Comparison of ENCODE assay signal across 8 mouse cellular contexts in the genomic region with DNA sequence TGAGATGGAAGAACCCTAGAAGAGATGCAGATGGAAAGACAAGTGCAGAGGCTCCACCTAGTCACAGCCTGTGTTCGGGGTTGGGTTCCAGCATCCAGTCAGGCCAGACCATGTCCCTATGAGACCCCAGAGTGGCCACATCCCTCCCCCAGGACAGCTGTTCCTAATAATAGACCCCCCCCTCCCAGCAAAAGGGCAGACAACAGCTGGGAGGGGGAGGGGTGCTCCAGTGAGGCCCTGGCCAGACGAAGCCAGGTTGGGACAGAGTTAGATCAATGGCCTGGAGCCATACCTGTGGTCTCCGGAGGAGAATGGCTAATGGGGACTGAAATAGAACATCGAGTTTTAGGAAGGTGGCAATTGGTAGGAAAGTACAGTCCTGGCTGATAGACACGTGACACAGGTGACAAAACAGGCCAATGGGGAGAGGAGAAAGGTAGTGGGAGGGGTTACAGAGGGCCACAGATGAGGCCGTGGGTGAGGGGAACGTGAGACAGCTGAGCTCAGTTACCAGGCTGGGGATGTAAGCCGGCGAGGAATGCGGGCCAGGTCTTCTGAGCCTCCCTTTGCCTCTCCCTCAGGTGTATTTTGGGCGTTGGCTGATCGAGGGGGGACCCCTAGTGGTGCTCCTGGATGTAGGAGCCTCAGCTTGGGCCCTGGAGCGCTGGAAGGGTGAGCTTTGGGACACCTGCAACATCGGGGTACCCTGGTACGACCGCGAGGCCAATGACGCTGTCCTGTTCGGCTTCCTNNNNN. TPM values are rescaled to one million over a fixed set of nuclear protein-coding genes. Genes with fewer than 3 reads are reported as not detected.
DNase-seq lines count a peak whose midpoint lies in the region; ATAC-seq and TF ChIP-seq lines count a peak whose summit lies in the region.

A gene (minus strand): TSS at position 576 of the 756 bp plus-strand sequence.

- no peak within 1 kb of the TSS for H3K4me3 ChIP-seq in heart, postnatal 0 days (ENCODE audit: low read depth, low read length)
- H3K4me3 ChIP-seq in lung, embryonic 14.5 days (ENCODE audit: low read depth, low read length) = no peak within 1 kb of the TSS; the same call in 1 of the 2 replicates
- H3K4me3 ChIP-seq in stomach, embryonic 14.5 days (ENCODE audit: low read depth, low read length) = no peak within 1 kb of the TSS

- H3K4me2 ChIP-seq in heart, postnatal 0 days (ENCODE audit: low read depth, low read length) = no peak within 1 kb of the TSS; the same call in 1 of the 2 replicates
- H3K4me2 ChIP-seq in lung, embryonic 14.5 days = peak within 1 kb of the TSS; percentile 21; the same call in 1 of the 2 replicates
- peak within 1 kb of the TSS; percentile 10; the same call in 1 of the 2 replicates for H3K4me2 ChIP-seq in stomach, embryonic 14.5 days (replicated peaks; ENCODE audit: low read depth, low read length)

- no peaks in the 10 kb centered on the region for H3K27me3 ChIP-seq in heart, postnatal 0 days (ENCODE audit: control insufficient read depth, insufficient read depth, low read length)
- no peaks in the 10 kb centered on the region for H3K27me3 ChIP-seq in lung, embryonic 14.5 days (ENCODE audit: insufficient read depth, low read length)
- H3K27me3 ChIP-seq in stomach, embryonic 14.5 days (ENCODE audit: control insufficient read depth, insufficient read depth, low read length) = no peaks in the 10 kb centered on the region

- H3K4me1 ChIP-seq in heart, postnatal 0 days (ENCODE audit: control insufficient read depth, insufficient read depth) = peaks cover 29% of the 10 kb centered on the region
- H3K4me1 ChIP-seq in lung, embryonic 14.5 days (ENCODE audit: insufficient read depth) = peaks cover 18% of the 10 kb centered on the region
- peaks cover 27% of the 10 kb centered on the region for H3K4me1 ChIP-seq in stomach, embryonic 14.5 days (ENCODE audit: control insufficient read depth, insufficient read depth, low read length)

- H3K27ac ChIP-seq in heart, postnatal 0 days (ENCODE audit: low read depth) = no peak within 1 kb of the TSS
- H3K27ac ChIP-seq in lung, embryonic 14.5 days (ENCODE audit: low read depth) = no peak within 1 kb of the TSS
- no peak within 1 kb of the TSS for H3K27ac ChIP-seq in stomach, embryonic 14.5 days (ENCODE audit: low read length)

- WGBS in heart, postnatal 0 days = 39% methylated on average over 18 of the region's 19 CpGs
- 19% methylated on average over 19 of the region's 19 CpGs for WGBS in lung, embryonic 14.5 days
- WGBS in stomach, embryonic 14.5 days = 17% methylated on average over 19 of the region's 19 CpGs

- no peaks in the 10 kb centered on the region for H3K9me3 ChIP-seq in heart, postnatal 0 days (replicated peaks; ENCODE audit: control insufficient read depth, low read length)
- no peaks in the 10 kb centered on the region for H3K9me3 ChIP-seq in lung, embryonic 14.5 days (ENCODE audit: low read depth, low read length)
- H3K9me3 ChIP-seq in stomach, embryonic 14.5 days (ENCODE audit: control insufficient read depth, low read depth, low read length) = no peaks in the 10 kb centered on the region

- TF ChIP-seq CTCF in heart, postnatal 0 days (IDR thresholded peaks at IDR 0.05; ENCODE audit: low read depth) = peak; percentile 32; the same call in 1 of the 2 replicates
- peak; percentile 61 for TF ChIP-seq CTCF in lung, embryonic 14.5 days (IDR thresholded peaks at IDR 0.05; ENCODE audit: low read depth)

- H3K36me3 ChIP-seq in heart, postnatal 0 days (replicated peaks; ENCODE audit: control insufficient read depth, insufficient read depth, low read length) = peaks cover 30% of the 10 kb centered on the region
- H3K36me3 ChIP-seq in lung, embryonic 14.5 days (ENCODE audit: insufficient read depth) = peaks cover 26% of the 10 kb centered on the region; the same call in 1 of the 2 replicates
- peaks cover 12% of the 10 kb centered on the region for H3K36me3 ChIP-seq in stomach, embryonic 14.5 days (ENCODE audit: control insufficient read depth, insufficient read depth, low read length)

- peak; percentile 48 for DNase-seq in urinary bladder, postnatal 14 days (ENCODE audit: low spot score)
- no peak for DNase-seq in urinary bladder, postnatal 36 days (ENCODE audit: low spot score in 2 of 2)
- DNase-seq in heart, postnatal 0 days (ENCODE audit: low spot score) = no peak
- peak; percentile 48 to 78 for DNase-seq in kidney, postnatal 25 days
- DNase-seq in lung, embryonic 14.5 days = peak; percentile 59
- DNase-seq in right cerebral cortex, postnatal 36 days (ENCODE audit: low spot score in 2 of 2) = no peak

- H3K9ac ChIP-seq in heart, postnatal 0 days (replicated peaks; ENCODE audit: low read depth, low read length) = no peak within 1 kb of the TSS
- H3K9ac ChIP-seq in lung, embryonic 14.5 days = peak within 1 kb of the TSS; percentile 30; the same call in 1 of the 2 replicates
- no peak within 1 kb of the TSS for H3K9ac ChIP-seq in stomach, embryonic 14.5 days (replicated peaks; ENCODE audit: low read depth, low read length)

- no peak for ATAC-seq in erythroblast, adult 5-6 weeks (replicated peaks; ENCODE audit: low FRiP score, poor library complexity, severe bottlenecking)
- ATAC-seq in heart, postnatal 0 days (ENCODE audit: insufficient read depth, low read depth) = no peak
- no peak for ATAC-seq in lung, embryonic 14.5 days (ENCODE audit: insufficient read depth)
- ATAC-seq in stomach, embryonic 14.5 days (ENCODE audit: insufficient number of reproducible peaks, insufficient read depth, low FRiP score, low read depth) = no peak

- no peak for TF ChIP-seq EP300 in heart, postnatal 0 days (IDR thresholded peaks at IDR 0.05; ENCODE audit: low read depth)

RNA-seq across cellular contexts. Expression of the gene that starts here (rescaled TPM):
- 54.1 and 63.4 TPM in 2 replicates for total RNA-seq in erythroblast, adult 5-6 weeks (2015; ENCODE audit: low replicate concordance)
- 23.1 and 50.1 TPM in 2 replicates for total RNA-seq in erythroblast, adult 5-6 weeks (2017; ENCODE audit: low replicate concordance)
- 76.9 and 106 TPM in 2 replicates for total RNA-seq in heart, postnatal 0 days (2014; rRNA removed; ENCODE audit: low replicate concordance)
- polyA plus RNA-seq in heart, postnatal 0 days (2015; fragmentation: Nextera tagmentation; extraction: Ambion mirVana) = 31.0 and 34.2 TPM in 2 replicates
- 163 and 173 TPM in 2 replicates for polyA plus RNA-seq in lung, embryonic 14.5 days (2014; fragmentation: Nextera tagmentation; extraction: Ambion mirVana)
- 132 and 135 TPM in 2 replicates for polyA plus RNA-seq in stomach, embryonic 14.5 days (2014; fragmentation: Nextera tagmentation; extraction: Ambion mirVana)

Comparison
In these comparisons a context has a peak if more than half of its experiments do, and no peak if none do; other contexts are left out.
1. DNase-seq: peak in urinary bladder, postnatal 14 days (single experiment), kidney, postnatal 25 days (2 of 2) and lung, embryonic 14.5 days (single experiment); none in urinary bladder, postnatal 36 days (0 of 2), heart, postnatal 0 days (single experiment) and right cerebral cortex, postnatal 36 days (0 of 2).